Mouse (Mus musculus) kidney, adult 18-20 months (tissue): ENCODE measurements around the gene Hsd11b2.

ENCODE experiments used
- DNase-seq: peaks from one replicate; pipeline ENCODE4 v3.0.0; 2021

Gene Hsd11b2

GRCm38 (mm10) chr8:105488082-105488481 lies 30.5 kb upstream of the Hsd11b2 start:
- DNase-seq = no peak

- DNase-seq = no peak
Measured at GRCm38 (mm10) chr8:105489281-105489680, 29.3 kb upstream of the Hsd11b2 start.

- DNase-seq = no peak
Measured at GRCm38 (mm10) chr8:105493495-105493894, 25.1 kb upstream of the Hsd11b2 start.

GRCm38 (mm10) chr8:105494566-105494965 lies 24.0 kb upstream of the Hsd11b2 start:
- DNase-seq = no peak

- DNase-seq = no peak
Measured at GRCm38 (mm10) chr8:105495350-105496302, 22.9 kb upstream of the Hsd11b2 start.

GRCm38 (mm10) chr8:105496439-105497180 lies 21.9 kb upstream of the Hsd11b2 start, which contains the start of gene Zdhhc1:
Zdhhc1 (minus strand) TSS chr8:105496902.
- DNase-seq = peak; percentile 93

- no peak for DNase-seq
Measured at GRCm38 (mm10) chr8:105499787-105500186, 18.8 kb upstream of the Hsd11b2 start.

GRCm38 (mm10) chr8:105504617-105505016 lies 13.9 kb upstream of the Hsd11b2 start:
- no peak for DNase-seq

GRCm38 (mm10) chr8:105506977-105507376 lies 11.6 kb upstream of the Hsd11b2 start:
- DNase-seq = no peak

GRCm38 (mm10) chr8:105508758-105509157 lies 9.8 kb upstream of the Hsd11b2 start:
- no peak for DNase-seq

- no peak for DNase-seq
Measured at GRCm38 (mm10) chr8:105509997-105510735, 8.4 kb upstream of the Hsd11b2 start.

- DNase-seq = no peak
Measured at GRCm38 (mm10) chr8:105514194-105514593, 4.4 kb upstream of the Hsd11b2 start.

- DNase-seq = no peak
Measured at GRCm38 (mm10) chr8:105514656-105515055, 3.9 kb upstream of the Hsd11b2 start.

- DNase-seq = peak; percentile 83
Measured at GRCm38 (mm10) chr8:105516018-105516645, 2.4 kb upstream of the Hsd11b2 start.

GRCm38 (mm10) chr8:105517346-105517745 lies 1.2 kb upstream of the Hsd11b2 start:
- no peak for DNase-seq

- no peak for DNase-seq
Measured at GRCm38 (mm10) chr8:105519591-105519990, 1.0 kb downstream of the Hsd11b2 start.

GRCm38 (mm10) chr8:105520521-105520920 lies 2.0 kb downstream of the Hsd11b2 start:
- no peak for DNase-seq

- DNase-seq = no peak
Measured at GRCm38 (mm10) chr8:105521061-105521460, 2.5 kb downstream of the Hsd11b2 start.

GRCm38 (mm10) chr8:105521995-105522769 lies 3.6 kb downstream of the Hsd11b2 start:
- DNase-seq = no peak

- no peak for DNase-seq
Measured at GRCm38 (mm10) chr8:105522890-105523289, 4.3 kb downstream of the Hsd11b2 start.

GRCm38 (mm10) chr8:105527110-105527509 lies 8.6 kb downstream of the Hsd11b2 start:
- peak; percentile 72 for DNase-seq

GRCm38 (mm10) chr8:105528206-105528605 lies 9.7 kb downstream of the Hsd11b2 start:
- DNase-seq = no peak
